Mouse (Mus musculus): Measurements from ENCODE around the gene Prdm16. TPM values are rescaled to one million over a fixed set of nuclear protein-coding genes. Genes with fewer than 3 reads are reported as not detected.

Gene Prdm16
- polyA plus RNA-seq, 1 experiment, result 2.0 TPM

DNA sequence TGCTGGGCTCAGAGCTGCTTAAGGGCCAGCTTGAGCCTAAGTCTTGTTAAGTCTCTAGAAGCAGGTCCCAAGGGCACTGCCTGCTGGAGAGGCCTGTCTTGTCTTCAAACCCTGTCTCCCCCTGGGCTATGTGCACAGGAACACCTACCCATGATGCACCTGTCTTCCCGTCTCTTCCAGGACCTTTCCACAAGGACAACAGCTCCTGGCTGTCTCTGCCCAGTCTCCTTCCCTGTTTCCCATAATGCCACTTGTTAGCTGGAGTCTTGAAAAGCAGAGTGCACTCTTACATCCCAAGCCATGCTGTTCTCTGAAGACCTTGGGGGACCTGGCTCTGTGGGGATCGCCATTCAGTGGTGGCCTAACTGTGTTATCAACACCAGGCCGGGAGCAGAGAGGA, 35.7 kb downstream of the Prdm16 start:
- H3K27me3 ChIP-seq (ENCODE audit: control insufficient read depth, insufficient read depth, low read length), result no peaks in the 10 kb centered on the region
- no peak overlapping the region for H3K4me3 ChIP-seq (ENCODE audit: extremely low read depth, insufficient read depth, insufficient read length)
- H3K36me3 ChIP-seq (ENCODE audit: control insufficient read depth, insufficient read depth, low read length), result no peaks in the 10 kb centered on the region
- WGBS, result 89% methylated on average over 3 of the region's 3 CpGs
- DNase-seq (ENCODE audit: low read depth in 1 of 2, low spot score in 2 of 2), result no peak
- H3K4me1 ChIP-seq (ENCODE audit: control insufficient read depth, insufficient read depth, insufficient read length), result no peaks in the 10 kb centered on the region
- no peak overlapping the region for H3K27ac ChIP-seq (ENCODE audit: insufficient read depth, low read length)
- TF ChIP-seq POLR2A (IDR thresholded peaks at IDR 0.05; ENCODE audit: low read depth, low read length) (no peak), CTCF (IDR thresholded peaks at IDR 0.05; ENCODE audit: extremely low read depth, insufficient read depth, insufficient read length, insufficient replicate concordance) (no peak)

DNA sequence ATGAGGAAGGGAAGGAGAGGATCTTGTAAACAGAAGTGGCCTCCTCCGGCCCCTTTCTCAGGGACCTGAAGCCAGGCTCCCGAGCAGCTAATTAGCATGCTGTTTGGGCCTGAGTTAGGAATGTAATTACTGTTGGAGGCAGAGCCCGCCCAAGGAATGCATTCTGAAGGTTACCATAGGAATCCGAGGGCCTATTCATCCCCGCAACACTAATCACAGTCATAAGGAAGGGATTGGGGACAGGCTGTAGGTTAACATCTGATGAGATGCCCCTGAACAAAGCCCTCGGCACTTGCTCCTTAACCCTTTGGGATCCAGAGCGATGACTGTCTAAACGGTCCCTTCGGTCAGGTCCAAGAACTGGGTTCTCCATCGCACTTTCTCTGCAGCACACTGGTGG, 36.7 kb downstream of the Prdm16 start:
- Histone ChIP-seq H3K4me3 (ENCODE audit: extremely low read depth, insufficient read depth, insufficient read length) (no peak overlapping the region), H3K36me3 (ENCODE audit: control insufficient read depth, insufficient read depth, low read length) (no peaks in the 10 kb centered on the region), H3K27me3 (ENCODE audit: control insufficient read depth, insufficient read depth, low read length) (no peaks in the 10 kb centered on the region), H3K27ac (ENCODE audit: insufficient read depth, low read length) (no peak overlapping the region), H3K4me1 (ENCODE audit: control insufficient read depth, insufficient read depth, insufficient read length) (no peaks in the 10 kb centered on the region)
- DNase-seq (ENCODE audit: low read depth in 1 of 2, low spot score in 2 of 2), result no peak
- 94% methylated on average over 10 of the region's 10 CpGs for WGBS
- no peak for TF ChIP-seq CTCF (IDR thresholded peaks at IDR 0.05; ENCODE audit: extremely low read depth, insufficient read depth, insufficient read length, insufficient replicate concordance)

DNA sequence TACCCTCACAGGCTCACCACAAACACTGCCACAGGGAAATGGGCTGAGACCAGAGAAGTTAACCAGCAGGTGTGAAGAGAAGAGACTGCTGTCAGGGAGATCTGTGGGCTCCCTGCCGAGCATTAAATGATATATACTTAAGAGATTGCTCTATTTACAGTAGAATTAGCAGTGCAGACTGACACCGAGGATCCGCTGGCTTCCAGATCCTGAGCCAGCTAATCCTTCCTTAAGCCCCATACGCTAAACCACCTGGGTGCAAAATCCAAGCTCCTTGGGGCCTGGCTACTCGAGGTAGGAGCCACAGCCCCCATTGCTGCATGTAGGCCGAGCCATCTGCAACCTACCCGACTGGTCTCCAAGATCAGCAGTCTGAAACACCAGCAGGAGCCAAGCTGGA, 38.3 kb downstream of the Prdm16 start:
- Histone ChIP-seq H3K36me3 (ENCODE audit: control insufficient read depth, insufficient read depth, low read length) (no peaks in the 10 kb centered on the region), H3K27me3 (ENCODE audit: control insufficient read depth, insufficient read depth, low read length) (no peaks in the 10 kb centered on the region), H3K4me3 (ENCODE audit: extremely low read depth, insufficient read depth, insufficient read length) (no peak overlapping the region), H3K4me1 (ENCODE audit: control insufficient read depth, insufficient read depth, insufficient read length) (no peaks in the 10 kb centered on the region), H3K27ac (ENCODE audit: insufficient read depth, low read length) (no peak overlapping the region)
- no peak for DNase-seq (ENCODE audit: low read depth in 1 of 2, low spot score in 2 of 2)
- 90% methylated on average over 7 of the region's 7 CpGs for WGBS
- TF ChIP-seq POLR2A (IDR thresholded peaks at IDR 0.05; ENCODE audit: low read depth, low read length) (no peak), CTCF (IDR thresholded peaks at IDR 0.05; ENCODE audit: extremely low read depth, insufficient read depth, insufficient read length, insufficient replicate concordance) (no peak)

DNA sequence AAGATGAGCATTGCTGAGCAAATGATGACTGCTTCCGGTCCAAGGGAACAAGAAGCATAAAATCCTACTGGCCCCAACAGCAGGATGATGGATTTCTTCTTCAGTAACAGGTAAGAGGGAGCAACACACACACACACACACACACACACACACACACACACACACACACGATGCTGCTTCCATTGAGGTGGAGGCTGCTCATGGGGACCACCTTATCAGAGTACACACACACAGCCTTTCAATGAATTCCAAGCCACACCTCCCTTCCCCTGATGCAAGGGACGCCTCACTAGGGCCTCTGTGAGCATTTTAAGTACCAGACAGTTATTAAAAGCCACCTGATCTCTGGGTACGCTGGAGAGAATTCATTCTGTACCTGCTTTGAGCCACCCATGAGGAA, 39.9 kb downstream of the Prdm16 start:
- WGBS, result 87% methylated on average over 4 of the region's 4 CpGs
- H3K4me3 ChIP-seq (ENCODE audit: extremely low read depth, insufficient read depth, insufficient read length), result no peak overlapping the region
- no peak for DNase-seq (ENCODE audit: low read depth in 1 of 2, low spot score in 2 of 2)
- TF ChIP-seq CTCF (IDR thresholded peaks at IDR 0.05; ENCODE audit: extremely low read depth, insufficient read depth, insufficient read length, insufficient replicate concordance) (no peak), POLR2A (IDR thresholded peaks at IDR 0.05; ENCODE audit: low read depth, low read length) (no peak)
- H3K36me3 ChIP-seq (ENCODE audit: control insufficient read depth, insufficient read depth, low read length), result no peaks in the 10 kb centered on the region
- no peak overlapping the region for H3K27ac ChIP-seq (ENCODE audit: insufficient read depth, low read length)
- H3K27me3 ChIP-seq (ENCODE audit: control insufficient read depth, insufficient read depth, low read length), result no peaks in the 10 kb centered on the region
- H3K4me1 ChIP-seq (ENCODE audit: control insufficient read depth, insufficient read depth, insufficient read length), result no peaks in the 10 kb centered on the region

DNA sequence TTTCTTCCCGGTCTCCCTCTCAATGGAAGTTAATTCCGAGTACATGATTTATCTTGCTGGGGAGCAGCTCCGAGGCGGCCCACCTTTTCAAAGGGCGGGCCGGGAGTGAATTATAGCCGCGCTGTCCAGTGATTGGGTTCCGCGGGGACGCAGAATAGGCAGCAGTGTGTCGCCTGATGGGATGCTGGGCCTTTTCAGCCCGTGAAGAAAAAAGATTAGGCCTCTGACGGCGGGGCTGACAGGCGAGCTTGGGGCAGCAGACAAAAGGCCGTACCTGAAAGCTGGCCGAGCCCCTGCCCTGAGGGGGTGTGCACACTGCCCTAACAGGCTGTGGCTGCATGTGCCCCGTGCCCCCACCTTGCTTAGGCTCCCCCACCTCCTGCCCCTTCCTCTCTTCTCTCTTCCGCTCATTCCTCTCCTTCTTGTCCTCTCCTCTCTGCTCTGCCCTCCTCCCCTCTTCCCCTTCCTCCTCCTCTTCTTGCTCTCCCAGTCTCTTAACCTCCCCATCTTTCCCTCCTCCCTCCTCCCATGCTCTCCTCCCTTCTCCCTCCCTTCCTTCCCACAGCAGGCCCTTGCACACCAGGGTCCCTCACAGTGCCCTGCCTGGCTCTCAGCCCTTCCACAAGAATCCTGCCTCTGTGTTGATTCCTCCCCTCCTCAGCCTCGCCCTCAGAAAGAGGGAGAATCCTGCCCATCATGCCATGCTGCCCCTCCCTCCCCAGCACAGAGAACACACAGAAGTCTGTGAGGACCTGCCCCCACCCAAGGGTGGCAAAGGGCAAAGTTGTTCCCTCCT, 41.7 kb downstream of the Prdm16 start:
- Histone ChIP-seq H3K36me3 (ENCODE audit: control insufficient read depth, insufficient read depth, low read length) (no peaks in the 10 kb centered on the region), H3K4me1 (ENCODE audit: control insufficient read depth, insufficient read depth, insufficient read length) (no peaks in the 10 kb centered on the region), H3K27ac (ENCODE audit: insufficient read depth, low read length) (no peak overlapping the region), H3K27me3 (ENCODE audit: control insufficient read depth, insufficient read depth, low read length) (no peaks in the 10 kb centered on the region), H3K4me3 (ENCODE audit: extremely low read depth, insufficient read depth, insufficient read length) (no peak overlapping the region)
- TF ChIP-seq CTCF (IDR thresholded peaks at IDR 0.05; ENCODE audit: extremely low read depth, insufficient read depth, insufficient read length, insufficient replicate concordance), result no peak
- no peak for TF ChIP-seq POLR2A (IDR thresholded peaks at IDR 0.05; ENCODE audit: low read depth, low read length)
- 87% methylated on average over 21 of the region's 21 CpGs for WGBS
- no peak for DNase-seq (ENCODE audit: low read depth in 1 of 2, low spot score in 2 of 2)

DNA sequence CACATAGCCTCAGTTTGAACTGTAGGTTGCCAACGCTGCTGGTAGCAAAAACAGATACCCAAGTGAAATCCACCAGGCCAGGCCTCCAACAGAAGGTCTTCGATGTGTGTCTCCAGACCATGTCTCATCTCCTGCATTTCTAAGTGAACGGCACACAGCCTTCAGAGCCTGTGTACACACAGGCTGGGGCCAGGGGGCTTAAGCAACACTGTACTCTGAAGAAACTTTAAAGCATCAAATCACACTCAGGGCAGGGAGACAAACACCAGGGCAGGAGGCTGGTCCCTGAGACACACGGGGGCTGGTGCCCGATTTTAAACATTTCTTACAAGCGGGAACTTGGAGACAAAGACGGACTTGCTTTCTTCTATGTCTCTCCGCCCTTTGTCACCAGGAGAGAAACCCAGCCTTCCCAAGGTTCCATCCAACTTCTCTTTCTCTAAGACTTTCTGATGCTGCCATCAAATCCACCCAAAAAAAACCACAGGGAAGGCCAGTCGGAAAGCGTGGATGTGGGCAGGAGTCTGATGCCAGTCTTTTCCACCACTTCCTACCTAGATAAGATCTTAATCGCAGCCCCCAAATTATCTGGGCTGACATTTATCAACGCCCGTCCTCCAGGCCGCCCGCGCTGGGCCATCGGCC, 42.4 kb downstream of the Prdm16 start:
- no peaks in the 10 kb centered on the region for H3K36me3 ChIP-seq (ENCODE audit: control insufficient read depth, insufficient read depth, low read length)
- no peak overlapping the region for H3K4me3 ChIP-seq (ENCODE audit: extremely low read depth, insufficient read depth, insufficient read length)
- no peak for DNase-seq (ENCODE audit: low read depth in 1 of 2, low spot score in 2 of 2)
- 93% methylated on average over 17 of the region's 17 CpGs for WGBS
- TF ChIP-seq CTCF (IDR thresholded peaks at IDR 0.05; ENCODE audit: extremely low read depth, insufficient read depth, insufficient read length, insufficient replicate concordance) (no peak), POLR2A (IDR thresholded peaks at IDR 0.05; ENCODE audit: low read depth, low read length) (no peak)
- no peaks in the 10 kb centered on the region for H3K4me1 ChIP-seq (ENCODE audit: control insufficient read depth, insufficient read depth, insufficient read length)
- no peaks in the 10 kb centered on the region for H3K27me3 ChIP-seq (ENCODE audit: control insufficient read depth, insufficient read depth, low read length)
- H3K27ac ChIP-seq (ENCODE audit: insufficient read depth, low read length), result no peak overlapping the region

DNA sequence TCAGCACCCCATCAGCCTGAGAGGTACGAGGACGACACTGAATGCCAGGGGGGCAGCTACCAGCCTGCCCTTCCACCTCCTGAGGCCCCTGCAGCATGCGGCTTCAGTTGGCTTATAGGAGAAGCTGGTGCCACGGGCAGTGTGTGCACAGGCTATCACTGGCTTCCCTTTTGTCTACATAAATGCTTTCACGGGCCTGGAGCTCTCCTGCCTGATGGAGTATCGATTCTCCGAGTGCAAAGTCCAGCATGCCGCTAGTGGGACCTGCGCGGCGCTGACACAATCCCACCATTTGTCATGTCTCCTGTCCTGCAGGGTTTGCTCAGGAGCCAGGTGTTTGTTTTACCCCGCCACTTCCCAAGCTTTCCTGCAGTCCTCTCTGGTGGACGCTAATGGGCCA, 44.1 kb downstream of the Prdm16 start:
- TF ChIP-seq CTCF (IDR thresholded peaks at IDR 0.05; ENCODE audit: extremely low read depth, insufficient read depth, insufficient read length, insufficient replicate concordance) (no peak), POLR2A (IDR thresholded peaks at IDR 0.05; ENCODE audit: low read depth, low read length) (no peak)
- no peak overlapping the region for H3K27ac ChIP-seq (ENCODE audit: insufficient read depth, low read length)
- no peaks in the 10 kb centered on the region for H3K4me1 ChIP-seq (ENCODE audit: control insufficient read depth, insufficient read depth, insufficient read length)
- DNase-seq (ENCODE audit: low read depth in 1 of 2, low spot score in 2 of 2), result no peak
- no peaks in the 10 kb centered on the region for H3K27me3 ChIP-seq (ENCODE audit: control insufficient read depth, insufficient read depth, low read length)
- H3K4me3 ChIP-seq (ENCODE audit: extremely low read depth, insufficient read depth, insufficient read length), result no peak overlapping the region
- 90% methylated on average over 13 of the region's 13 CpGs for WGBS
- no peaks in the 10 kb centered on the region for H3K36me3 ChIP-seq (ENCODE audit: control insufficient read depth, insufficient read depth, low read length)
